Mouse (Mus musculus): ENCODE measurements at regions not wholly inside any gene's neighbourhood (a gene's known extent, or its start where the extent isn't known, plus 50 kb on each side); places are given as distances from the start of the nearest gene placed in this dataset.

- TF ChIP-seq POLR2A (IDR thresholded peaks at IDR 0.05; ENCODE audit: extremely low read depth, insufficient read depth, low read length) (no peak), CTCF (IDR thresholded peaks at IDR 0.05; ENCODE audit: extremely low read depth, insufficient read depth, low read length) (no peak)
These were observed 116.7 kb downstream of the Dmrta2 start for GRCm38 (mm10) chr4:110094541-110094940.
